Mouse (Mus musculus): ENCODE results near the gene Dgka. TPM values are rescaled to one million over a fixed set of nuclear protein-coding genes. Genes with fewer than 3 reads are reported as not detected.
"Not testable (repeated sequence)": the region's sequence is repeated elsewhere in the genome, so short reads cannot be mapped to it uniquely, and the experiment has no call there.

Gene Dgka
- total RNA-seq, 1 experiment: 11.9 TPM

GRCm38 (mm10) chr10:128731002-128731433 lies 13.6 kb downstream of the Dgka start:
- Histone ChIP-seq H3K27ac (ENCODE audit: insufficient read depth, low read depth, low read length, poor library complexity, severe bottlenecking) (no peak overlapping the region), H3K4me3 (ENCODE audit: insufficient read depth in 1 of 2, low read depth in 1 of 2, low read length in 2 of 2, poor library complexity in 1 of 2, severe bottlenecking in 1 of 2) (no peak overlapping the region), H3K9ac (ENCODE audit: insufficient read depth, low read depth, low read length, poor library complexity, severe bottlenecking) (no peak overlapping the region), H3K4me1 (ENCODE audit: control insufficient read depth in 2 of 2, insufficient read depth in 2 of 2, low read length in 2 of 2, poor library complexity in 1 of 2) (no peaks in the 10 kb centered on the region), H3K9me3 (ENCODE audit: control insufficient read depth, insufficient read depth, low read depth, low read length) (no peaks in the 10 kb centered on the region), H3K36me3 (ENCODE audit: control insufficient read depth, insufficient read depth, low read length, poor library complexity, severe bottlenecking) (peaks cover 25% of the 10 kb centered on the region)
- DNase-seq (ENCODE audit: low read depth, low spot score): no peak
- peak; percentile 28; the same call in 1 of the 2 replicates for TF ChIP-seq ZC3H11A (IDR thresholded peaks at IDR 0.05; ENCODE audit: borderline replicate concordance, low read depth, low read length)
- peak; percentile 91 for TF ChIP-seq ZNF384 (IDR thresholded peaks at IDR 0.05; ENCODE audit: low read depth, low read length)
- no peak for TF ChIP-seq HCFC1 (IDR thresholded peaks at IDR 0.05; ENCODE audit: borderline replicate concordance, insufficient read depth, low read length)
- no peak for TF ChIP-seq CHD2 (IDR thresholded peaks at IDR 0.05; ENCODE audit: low read depth, low read length)
- no peak for TF ChIP-seq MAFK (IDR thresholded peaks at IDR 0.05; ENCODE audit: insufficient read depth, low read depth, low read length)
- in situ Hi-C loops (cut with MboI; ENCODE audit: low sequenced_read_pairs in 2 of 2, unreplicated experiment in 2 of 2): loop anchor here in 1 of 2 experiments (10.0 kb wide), 1 partner anchor 164 kb away; the partner anchor contains the start of gene Gdf11

GRCm38 (mm10) chr10:128728059-128728458 lies 16.6 kb downstream of the Dgka start:
- no peaks in the 10 kb centered on the region for H3K9me3 ChIP-seq (ENCODE audit: control insufficient read depth, insufficient read depth, low read depth, low read length)
- DNase-seq (ENCODE audit: low read depth, low spot score): no peak
- peaks cover 18% of the 10 kb centered on the region for H3K36me3 ChIP-seq (ENCODE audit: control insufficient read depth, insufficient read depth, low read length, poor library complexity, severe bottlenecking)
- TF ChIP-seq ZNF384 (IDR thresholded peaks at IDR 0.05; ENCODE audit: low read depth, low read length): no peak
- TF ChIP-seq CHD2 (IDR thresholded peaks at IDR 0.05; ENCODE audit: low read depth, low read length): no peak
- no peak for TF ChIP-seq MAFK (IDR thresholded peaks at IDR 0.05; ENCODE audit: insufficient read depth, low read depth, low read length)
- no peak for TF ChIP-seq ZC3H11A (IDR thresholded peaks at IDR 0.05; ENCODE audit: borderline replicate concordance, low read depth, low read length)
- no peak for TF ChIP-seq HCFC1 (IDR thresholded peaks at IDR 0.05; ENCODE audit: borderline replicate concordance, insufficient read depth, low read length)
- H3K9ac ChIP-seq (ENCODE audit: insufficient read depth, low read depth, low read length, poor library complexity, severe bottlenecking): no peak overlapping the region
- H3K4me3 ChIP-seq (ENCODE audit: insufficient read depth in 1 of 2, low read depth in 1 of 2, low read length in 2 of 2, poor library complexity in 1 of 2, severe bottlenecking in 1 of 2): no peak overlapping the region
- H3K4me1 ChIP-seq (ENCODE audit: control insufficient read depth in 2 of 2, insufficient read depth in 2 of 2, low read length in 2 of 2, poor library complexity in 1 of 2): no peaks in the 10 kb centered on the region
- H3K27ac ChIP-seq (ENCODE audit: insufficient read depth, low read depth, low read length, poor library complexity, severe bottlenecking): no peak overlapping the region
- in situ Hi-C loops (cut with MboI; ENCODE audit: low sequenced_read_pairs in 2 of 2, unreplicated experiment in 2 of 2): no loop called here

- H3K36me3 ChIP-seq (ENCODE audit: control insufficient read depth, insufficient read depth, low read length, poor library complexity, severe bottlenecking): peaks cover 12% of the 10 kb centered on the region
- in situ Hi-C loops (cut with MboI; ENCODE audit: low sequenced_read_pairs in 2 of 2, unreplicated experiment in 2 of 2); H3K4me3 ChIP-seq (ENCODE audit: insufficient read depth in 1 of 2, low read depth in 1 of 2, low read length in 2 of 2, poor library complexity in 1 of 2, severe bottlenecking in 1 of 2); DNase-seq (ENCODE audit: low read depth, low spot score); H3K9ac ChIP-seq (ENCODE audit: insufficient read depth, low read depth, low read length, poor library complexity, severe bottlenecking); H3K4me1 ChIP-seq (ENCODE audit: control insufficient read depth in 2 of 2, insufficient read depth in 2 of 2, low read length in 2 of 2, poor library complexity in 1 of 2); H3K9me3 ChIP-seq (ENCODE audit: control insufficient read depth, insufficient read depth, low read depth, low read length); H3K27ac ChIP-seq (ENCODE audit: insufficient read depth, low read depth, low read length, poor library complexity, severe bottlenecking): not testable (repeated sequence)
- TF ChIP-seq ZNF384 (IDR thresholded peaks at IDR 0.05; ENCODE audit: low read depth, low read length): peak; percentile 20; the same call in 1 of the 2 replicates
Measured at GRCm38 (mm10) chr10:128725466-128725865, 19.2 kb downstream of the Dgka start.

- no peak overlapping the region for H3K4me3 ChIP-seq (ENCODE audit: insufficient read depth in 1 of 2, low read depth in 1 of 2, low read length in 2 of 2, poor library complexity in 1 of 2, severe bottlenecking in 1 of 2)
Measured at GRCm38 (mm10) chr10:128715559-128716537, 28.8 kb downstream of the Dgka start.

More at GRCm38 (mm10) chr10:128715559-128716537, 28.8 kb downstream of the Dgka start:
- Histone ChIP-seq H3K4me1 (ENCODE audit: control insufficient read depth in 2 of 2, insufficient read depth in 2 of 2, low read length in 2 of 2, poor library complexity in 1 of 2) (peaks cover 2 to 12% of the 10 kb centered on the region in 2 experiments; a peak in 3 of 4 replicates), H3K36me3 (ENCODE audit: control insufficient read depth, insufficient read depth, low read length, poor library complexity, severe bottlenecking) (peaks cover 4% of the 10 kb centered on the region; the same call in 1 of the 2 replicates), H3K9ac (ENCODE audit: insufficient read depth, low read depth, low read length, poor library complexity, severe bottlenecking) (no peak overlapping the region), H3K27ac (ENCODE audit: insufficient read depth, low read depth, low read length, poor library complexity, severe bottlenecking) (no peak overlapping the region), H3K9me3 (ENCODE audit: control insufficient read depth, insufficient read depth, low read depth, low read length) (no peaks in the 10 kb centered on the region)
- DNase-seq (ENCODE audit: low read depth, low spot score): no peak
- in situ Hi-C loops (cut with MboI; ENCODE audit: low sequenced_read_pairs in 2 of 2, unreplicated experiment in 2 of 2): no loop called here
- TF ChIP-seq ZC3H11A (IDR thresholded peaks at IDR 0.05; ENCODE audit: borderline replicate concordance, low read depth, low read length) (no peak), MAFK (IDR thresholded peaks at IDR 0.05; ENCODE audit: insufficient read depth, low read depth, low read length) (no peak), ZNF384 (IDR thresholded peaks at IDR 0.05; ENCODE audit: low read depth, low read length) (no peak), CHD2 (IDR thresholded peaks at IDR 0.05; ENCODE audit: low read depth, low read length) (no peak), HCFC1 (IDR thresholded peaks at IDR 0.05; ENCODE audit: borderline replicate concordance, insufficient read depth, low read length) (no peak)

Measured in ES-E14 (cell line).